Mouse (Mus musculus): ENCODE data around the gene Gramd1a.

Gene Gramd1a

DNA sequence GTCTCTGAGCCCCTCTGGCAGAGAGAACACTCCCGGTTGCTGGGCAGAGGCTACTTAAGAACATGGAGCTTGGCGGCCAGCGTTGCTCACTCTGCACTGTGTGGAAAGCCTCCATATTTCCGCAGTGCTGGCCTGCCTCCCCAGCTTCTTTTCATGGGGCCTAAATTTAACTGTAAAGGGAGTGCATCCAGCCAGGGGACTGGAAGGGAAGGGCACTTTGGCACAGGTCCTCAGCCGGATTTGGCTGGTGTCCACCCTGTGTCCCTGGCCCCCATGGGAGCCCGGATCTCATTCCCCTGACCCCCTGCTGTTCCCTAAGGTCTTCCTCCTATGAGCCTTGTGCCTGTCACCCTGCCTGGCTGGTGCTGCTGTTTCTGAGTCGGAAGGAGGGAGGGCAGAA, 37.2 kb downstream of the Gramd1a start:
- Histone ChIP-seq H3K36me3 (ENCODE audit: control insufficient read depth, insufficient read depth, low read length, poor library complexity, severe bottlenecking) (no peaks in the 10 kb centered on the region), H3K27me3 (ENCODE audit: control insufficient read depth, insufficient read depth, low read length, poor library complexity, severe bottlenecking) (no peaks in the 10 kb centered on the region)
- no peak for DNase-seq (ENCODE audit: low read depth, low spot score)

DNA sequence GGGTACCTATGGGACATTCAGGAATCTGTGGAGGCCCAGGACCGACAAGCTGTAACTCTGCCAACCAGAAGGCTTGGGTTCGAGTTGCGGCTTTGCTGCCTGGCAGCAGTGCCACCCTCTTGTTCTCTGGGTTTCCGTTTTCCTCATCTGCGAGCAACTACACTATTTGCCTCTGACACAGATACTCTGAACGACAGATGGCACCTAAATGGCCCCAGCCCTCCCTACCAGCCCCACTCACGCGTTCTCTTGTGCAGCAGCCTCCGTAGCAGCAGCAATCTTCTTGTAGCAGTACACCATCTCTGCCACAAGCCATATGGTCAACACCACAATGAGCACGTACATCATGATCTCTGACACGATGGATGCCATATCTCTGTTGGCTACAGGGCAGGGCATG, 38.2 kb downstream of the Gramd1a start:
- Histone ChIP-seq H3K27me3 (ENCODE audit: control insufficient read depth, insufficient read depth, low read length, poor library complexity, severe bottlenecking) (no peaks in the 10 kb centered on the region), H3K36me3 (ENCODE audit: control insufficient read depth, insufficient read depth, low read length, poor library complexity, severe bottlenecking) (no peaks in the 10 kb centered on the region)
- no peak for DNase-seq (ENCODE audit: low read depth, low spot score)

DNA sequence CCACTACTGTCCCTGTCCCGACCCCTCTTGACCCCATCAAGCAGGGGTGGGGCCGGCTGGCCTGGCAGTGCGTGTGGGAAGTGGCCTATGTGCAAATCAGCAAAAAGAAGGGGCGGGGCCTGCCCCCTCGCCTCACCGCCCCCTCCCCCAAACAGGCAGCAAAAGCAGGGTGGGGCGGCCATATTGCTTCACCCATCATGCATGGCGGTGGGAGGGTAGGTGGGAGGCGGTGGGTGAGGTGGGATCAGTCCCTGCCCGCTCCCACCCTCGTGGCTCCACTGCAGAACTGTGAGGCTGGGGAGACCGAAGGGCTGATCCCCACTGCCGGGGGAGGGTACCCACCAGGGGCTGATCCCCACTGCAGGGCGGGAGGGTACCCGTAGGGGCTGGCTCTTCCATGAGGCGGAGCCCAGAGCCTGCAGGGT, 39.0 kb downstream of the Gramd1a start:
- no peaks in the 10 kb centered on the region for H3K36me3 ChIP-seq (ENCODE audit: control insufficient read depth, insufficient read depth, low read length, poor library complexity, severe bottlenecking)
- H3K27me3 ChIP-seq (ENCODE audit: control insufficient read depth, insufficient read depth, low read length, poor library complexity, severe bottlenecking), result no peaks in the 10 kb centered on the region
- no peak for DNase-seq (ENCODE audit: low read depth, low spot score)

DNA sequence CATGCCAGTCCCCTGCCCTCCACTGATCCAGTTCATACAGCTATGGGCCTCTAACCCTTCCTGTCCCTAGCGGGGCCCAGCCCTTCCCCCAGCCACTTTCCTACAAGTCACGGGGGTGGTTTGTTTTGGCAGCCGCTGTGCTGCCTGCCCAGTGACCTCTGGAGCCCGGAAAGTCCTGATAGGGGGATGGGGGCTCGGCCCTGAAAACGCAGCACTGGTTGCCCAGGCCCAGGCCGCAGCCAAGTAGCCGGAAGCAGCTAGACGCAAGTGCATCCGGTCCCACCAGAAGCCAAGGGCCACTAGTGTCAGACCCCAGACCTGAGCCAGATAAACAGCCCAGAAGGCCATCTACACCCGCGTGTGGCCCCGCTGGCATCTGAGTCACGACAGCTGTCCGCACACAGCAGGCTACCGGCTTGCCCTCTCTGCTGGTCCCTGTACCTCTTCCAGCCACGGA, 40.1 kb downstream of the Gramd1a start:
- Histone ChIP-seq H3K36me3 (ENCODE audit: control insufficient read depth, insufficient read depth, low read length, poor library complexity, severe bottlenecking) (no peaks in the 10 kb centered on the region), H3K27me3 (ENCODE audit: control insufficient read depth, insufficient read depth, low read length, poor library complexity, severe bottlenecking) (no peaks in the 10 kb centered on the region)
- DNase-seq (ENCODE audit: low read depth, low spot score), result no peak

DNA sequence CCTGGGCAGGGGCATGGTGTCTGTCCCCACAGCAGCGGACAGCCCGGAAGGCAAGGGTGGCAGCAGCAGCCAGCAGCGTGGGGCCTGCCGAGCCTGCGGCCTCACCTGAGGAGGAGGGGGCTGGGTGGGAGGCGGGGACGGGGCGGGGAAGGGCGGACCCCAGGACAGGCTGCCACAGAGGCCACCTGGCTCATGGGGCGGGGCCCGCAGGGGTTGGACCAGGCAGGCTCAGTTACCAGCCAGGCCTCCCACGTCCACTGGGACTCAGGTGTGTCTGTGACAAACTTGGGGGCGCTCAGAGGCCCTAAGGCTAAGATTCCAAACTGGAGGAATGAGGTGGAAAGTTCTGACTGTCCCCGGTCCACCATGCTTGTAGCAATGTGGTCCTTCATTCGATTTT, 40.5 kb downstream of the Gramd1a start, which contains the start of gene Hpn:
Gene Hpn, minus strand, starts transcription at position 109 of the 400 bp plus-strand sequence.
- Histone ChIP-seq H3K36me3 (ENCODE audit: control insufficient read depth, insufficient read depth, low read length, poor library complexity, severe bottlenecking) (no peaks in the 10 kb centered on the region), H3K27me3 (ENCODE audit: control insufficient read depth, insufficient read depth, low read length, poor library complexity, severe bottlenecking) (no peaks in the 10 kb centered on the region)
- DNase-seq (ENCODE audit: low read depth, low spot score), result no peak

DNA sequence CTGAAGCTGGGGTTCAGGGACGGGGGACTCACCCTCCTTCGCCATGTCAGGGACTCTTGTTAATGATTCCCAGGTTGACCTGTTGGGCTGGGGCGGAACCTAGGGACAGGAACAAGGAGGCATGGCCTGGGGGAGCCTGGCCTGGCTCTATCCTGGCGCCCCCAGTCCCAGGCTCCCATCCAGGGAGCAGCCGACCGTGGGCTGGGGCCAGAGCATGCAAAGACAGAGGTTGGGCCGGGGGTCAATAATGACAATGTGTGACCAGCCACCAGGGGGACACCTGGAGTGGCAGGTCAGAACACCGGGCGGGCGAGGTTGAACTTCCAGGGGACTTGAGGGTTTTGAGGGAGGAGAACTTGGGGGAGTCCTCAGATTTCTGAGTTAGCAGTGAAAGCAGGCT, 41.0 kb downstream of the Gramd1a start:
- H3K27me3 ChIP-seq (ENCODE audit: control insufficient read depth, insufficient read depth, low read length, poor library complexity, severe bottlenecking), result no peaks in the 10 kb centered on the region
- no peaks in the 10 kb centered on the region for H3K36me3 ChIP-seq (ENCODE audit: control insufficient read depth, insufficient read depth, low read length, poor library complexity, severe bottlenecking)
- no peak for DNase-seq (ENCODE audit: low read depth, low spot score)

DNA sequence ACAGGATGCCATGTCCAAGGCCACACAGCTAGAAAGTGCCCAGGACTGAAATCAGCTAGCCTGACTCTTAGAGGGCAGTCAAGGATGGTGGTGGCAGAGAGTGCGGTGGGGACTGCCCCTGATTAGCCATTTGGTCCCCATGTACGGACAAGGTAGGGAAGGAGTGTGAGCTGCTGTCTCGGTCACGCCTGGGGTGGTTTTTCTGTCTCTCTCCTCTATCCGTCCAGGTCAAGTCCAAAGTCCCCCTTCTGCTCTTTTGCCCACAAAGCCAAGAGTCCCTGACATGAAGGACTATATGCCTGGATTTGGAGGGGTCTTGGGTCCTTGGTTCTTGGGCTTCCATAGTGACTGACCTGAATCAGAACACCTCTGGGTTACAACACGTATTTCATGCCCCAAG, 41.9 kb downstream of the Gramd1a start:
- no peaks in the 10 kb centered on the region for H3K27me3 ChIP-seq (ENCODE audit: control insufficient read depth, insufficient read depth, low read length, poor library complexity, severe bottlenecking)
- no peaks in the 10 kb centered on the region for H3K36me3 ChIP-seq (ENCODE audit: control insufficient read depth, insufficient read depth, low read length, poor library complexity, severe bottlenecking)
- no peak for DNase-seq (ENCODE audit: low read depth, low spot score)

DNA sequence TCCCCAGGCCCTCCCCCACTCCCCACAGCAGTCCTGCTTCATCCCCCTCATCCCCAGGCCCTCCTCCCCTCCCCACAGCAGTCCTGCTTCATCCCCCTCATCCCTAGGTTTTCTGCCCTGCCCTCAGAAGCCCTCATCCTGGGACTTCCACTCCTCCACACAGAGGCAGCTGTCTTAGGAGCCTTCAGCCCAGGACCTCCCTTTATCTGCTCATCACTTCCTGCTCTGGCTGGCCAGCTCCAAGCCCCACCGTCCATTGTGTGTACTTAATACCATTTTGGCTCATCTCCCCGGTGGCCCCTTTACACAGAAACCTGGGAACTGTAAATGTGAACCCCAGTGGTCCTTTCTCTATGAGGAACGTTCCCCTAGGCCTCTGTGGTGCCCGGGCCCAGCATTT, 43.7 kb downstream of the Gramd1a start:
- Histone ChIP-seq H3K27me3 (ENCODE audit: control insufficient read depth, insufficient read depth, low read length, poor library complexity, severe bottlenecking) (no peaks in the 10 kb centered on the region), H3K36me3 (ENCODE audit: control insufficient read depth, insufficient read depth, low read length, poor library complexity, severe bottlenecking) (no peaks in the 10 kb centered on the region)
- no peak for DNase-seq (ENCODE audit: low read depth, low spot score)

DNA sequence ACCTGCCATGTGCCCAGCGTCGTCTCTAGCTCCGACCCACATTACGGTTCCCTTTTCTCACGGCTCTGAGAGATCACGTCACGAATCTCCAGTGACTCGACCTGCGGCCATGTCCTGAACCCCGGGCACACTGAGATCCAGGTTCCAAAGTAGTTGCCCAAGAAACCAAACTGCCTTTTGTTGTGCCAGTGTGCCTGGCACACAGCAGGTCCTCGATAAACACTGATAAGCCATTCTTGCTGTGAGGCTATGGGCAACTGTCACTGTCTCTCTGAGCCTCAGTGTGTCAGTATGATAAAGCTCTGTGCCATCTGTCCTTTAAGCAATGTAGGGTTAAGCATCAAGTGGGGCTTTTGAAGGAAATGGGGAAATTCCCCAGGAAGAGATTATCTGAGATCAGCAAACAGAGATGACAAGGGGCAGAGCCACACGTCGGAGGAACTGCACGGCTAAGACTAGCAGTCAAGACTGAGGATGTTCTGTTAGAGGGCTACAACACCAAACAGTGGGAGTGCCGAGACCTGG, 44.8 kb downstream of the Gramd1a start:
- H3K27me3 ChIP-seq (ENCODE audit: control insufficient read depth, insufficient read depth, low read length, poor library complexity, severe bottlenecking), result no peaks in the 10 kb centered on the region
- no peaks in the 10 kb centered on the region for H3K36me3 ChIP-seq (ENCODE audit: control insufficient read depth, insufficient read depth, low read length, poor library complexity, severe bottlenecking)
- peak; percentile 57 for DNase-seq (ENCODE audit: low read depth, low spot score)

DNA sequence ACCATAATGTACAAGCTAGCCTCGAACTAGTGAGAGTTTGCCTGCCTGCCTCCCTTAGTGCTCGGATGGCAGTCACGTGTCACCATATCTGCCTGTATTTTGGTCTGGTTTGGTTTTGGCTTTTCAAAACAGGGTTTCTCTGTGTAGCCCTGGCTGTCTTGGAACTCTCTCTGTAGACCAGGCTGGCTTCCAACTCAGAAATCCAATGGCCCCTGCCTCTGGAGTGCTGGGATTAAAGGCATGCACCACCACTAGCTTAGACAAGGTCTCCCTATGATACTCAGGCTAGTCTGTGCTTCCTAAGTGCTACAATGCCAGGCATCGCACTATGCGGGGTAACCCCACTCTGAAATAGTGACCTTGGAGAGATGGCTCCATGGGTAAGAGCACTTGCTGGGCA, 45.9 kb downstream of the Gramd1a start:
- no peaks in the 10 kb centered on the region for H3K27me3 ChIP-seq (ENCODE audit: control insufficient read depth, insufficient read depth, low read length, poor library complexity, severe bottlenecking)
- no peak for DNase-seq (ENCODE audit: low read depth, low spot score)
- H3K36me3 ChIP-seq (ENCODE audit: control insufficient read depth, insufficient read depth, low read length, poor library complexity, severe bottlenecking), result no peaks in the 10 kb centered on the region

DNA sequence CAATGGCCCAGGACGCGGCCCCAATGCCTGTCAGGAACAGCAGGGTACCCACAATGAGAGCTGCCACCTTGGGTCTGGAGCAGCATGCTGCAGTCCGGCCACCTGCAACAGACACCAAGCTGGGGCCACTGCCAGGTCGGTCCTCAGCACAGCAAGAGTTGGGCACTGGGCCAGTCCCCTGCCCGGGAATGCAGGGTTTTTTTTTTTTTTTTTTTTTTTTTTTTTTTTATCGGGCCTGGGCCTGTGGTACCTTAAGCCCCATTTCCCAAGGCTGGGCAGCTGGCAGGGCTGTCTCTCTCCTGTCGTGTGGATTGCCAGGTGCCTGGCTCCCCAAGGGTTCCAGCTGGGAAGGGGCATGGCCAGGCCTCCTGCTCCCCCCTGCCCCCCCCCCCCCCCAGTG, 46.6 kb downstream of the Gramd1a start:
- no peak for DNase-seq (ENCODE audit: low read depth, low spot score)
- Histone ChIP-seq H3K27me3 (ENCODE audit: control insufficient read depth, insufficient read depth, low read length, poor library complexity, severe bottlenecking) (no peaks in the 10 kb centered on the region), H3K36me3 (ENCODE audit: control insufficient read depth, insufficient read depth, low read length, poor library complexity, severe bottlenecking) (no peaks in the 10 kb centered on the region)

DNA sequence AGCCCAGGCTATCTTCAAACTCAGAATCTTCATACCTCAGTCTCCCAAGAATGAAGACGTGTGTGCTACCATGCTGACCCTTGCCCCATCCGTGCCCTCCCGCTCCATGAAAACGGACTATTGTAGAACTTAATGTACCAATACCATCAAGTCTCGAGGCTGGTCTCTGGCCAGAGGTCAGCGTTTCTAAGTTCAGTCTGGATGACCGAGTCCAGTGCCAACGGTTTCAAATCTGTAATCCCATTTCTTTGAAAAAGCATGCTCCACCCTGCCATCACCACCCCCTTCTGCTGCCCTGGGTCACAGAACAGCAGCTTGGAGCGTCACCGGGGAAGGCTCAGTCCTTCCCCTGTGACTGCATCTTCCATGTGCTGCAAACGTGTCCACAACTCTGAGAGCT, 47.9 kb downstream of the Gramd1a start:
- H3K27me3 ChIP-seq (ENCODE audit: control insufficient read depth, insufficient read depth, low read length, poor library complexity, severe bottlenecking), result no peaks in the 10 kb centered on the region
- no peak for DNase-seq (ENCODE audit: low read depth, low spot score)
- H3K36me3 ChIP-seq (ENCODE audit: control insufficient read depth, insufficient read depth, low read length, poor library complexity, severe bottlenecking), result no peaks in the 10 kb centered on the region

DNA sequence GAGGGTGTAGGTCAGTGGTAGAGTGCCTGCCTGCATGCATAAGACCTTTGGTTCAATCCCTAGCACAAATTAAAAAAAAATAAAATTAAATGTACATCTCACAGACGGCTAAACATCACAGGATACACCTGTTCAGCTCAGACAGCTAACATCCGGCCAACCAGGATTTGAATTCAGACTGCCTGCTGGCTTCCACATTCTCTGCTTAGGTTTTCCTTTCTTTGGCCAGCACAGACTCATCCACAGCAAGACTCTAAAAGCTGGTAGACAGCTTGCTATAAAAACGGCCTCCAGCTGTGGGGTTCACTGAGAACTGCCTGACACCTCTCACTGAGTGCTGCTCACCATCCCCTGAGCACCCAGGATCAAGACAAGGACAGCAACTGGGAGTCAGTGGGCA, 49.5 kb downstream of the Gramd1a start:
- H3K36me3 ChIP-seq (ENCODE audit: control insufficient read depth, insufficient read depth, low read length, poor library complexity, severe bottlenecking), result no peaks in the 10 kb centered on the region
- H3K27me3 ChIP-seq (ENCODE audit: control insufficient read depth, insufficient read depth, low read length, poor library complexity, severe bottlenecking), result no peaks in the 10 kb centered on the region
- peak; percentile 28 for DNase-seq (ENCODE audit: low read depth, low spot score)

DNA sequence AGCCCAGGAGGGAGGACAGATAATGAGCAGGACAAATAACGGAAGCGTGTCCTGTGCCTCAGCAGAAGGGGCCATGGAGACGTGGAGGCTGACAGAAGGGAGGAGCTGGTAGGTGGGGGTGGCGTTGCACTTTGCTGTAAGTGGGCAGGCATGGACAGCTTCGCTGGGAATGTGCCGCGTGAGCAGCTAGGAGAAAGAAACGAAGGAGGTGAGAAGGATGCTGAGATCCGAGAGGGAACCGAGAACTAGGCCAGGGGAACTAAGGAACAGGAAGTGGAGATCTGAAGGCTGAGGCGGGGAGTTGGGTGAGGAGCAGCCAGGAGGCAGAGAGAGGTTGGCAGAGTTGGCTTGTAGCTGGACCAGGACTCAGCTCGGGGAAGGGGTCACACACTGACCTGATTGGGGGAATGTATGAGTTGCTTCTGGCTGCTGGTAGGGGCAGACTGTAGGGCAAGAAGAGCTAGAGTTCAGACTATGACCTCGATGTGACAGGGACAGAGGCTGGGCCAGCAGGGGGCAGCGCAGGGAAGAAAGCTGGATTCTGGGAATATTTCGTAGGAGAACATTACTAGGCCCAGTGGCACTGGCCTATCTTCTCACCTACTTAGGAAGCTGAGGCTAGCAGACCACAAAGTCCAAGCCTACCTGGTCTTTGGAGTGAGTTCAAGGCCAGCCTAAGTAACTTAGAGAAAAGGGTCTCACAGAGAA, 50.5 kb downstream of the Gramd1a start:
- Histone ChIP-seq H3K36me3 (ENCODE audit: control insufficient read depth, insufficient read depth, low read length, poor library complexity, severe bottlenecking) (no peaks in the 10 kb centered on the region), H3K27me3 (ENCODE audit: control insufficient read depth, insufficient read depth, low read length, poor library complexity, severe bottlenecking) (no peaks in the 10 kb centered on the region)
- DNase-seq (ENCODE audit: low read depth, low spot score), result peak; percentile 29

DNA sequence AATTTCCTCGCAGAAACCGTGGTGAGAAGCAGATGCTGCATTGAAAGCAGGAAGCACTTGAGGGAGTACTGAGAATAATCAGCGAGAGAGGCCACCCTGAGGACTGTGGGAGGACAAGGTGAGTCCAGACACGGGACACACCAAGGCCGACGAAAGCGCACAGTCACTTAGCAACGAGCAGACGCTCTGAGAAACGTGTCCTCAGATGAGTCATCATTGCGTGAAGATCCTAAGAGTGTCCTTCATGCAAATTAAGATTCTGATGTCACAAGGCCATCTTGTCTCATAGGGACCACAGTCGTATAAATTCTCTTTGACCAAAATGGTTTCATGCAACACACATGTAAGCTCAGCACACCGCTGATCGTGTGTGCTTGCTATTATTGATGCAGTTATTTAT, 54.9 kb downstream of the Gramd1a start:
- Histone ChIP-seq H3K36me3 (ENCODE audit: control insufficient read depth, insufficient read depth, low read length, poor library complexity, severe bottlenecking) (no peaks in the 10 kb centered on the region), H3K27me3 (ENCODE audit: control insufficient read depth, insufficient read depth, low read length, poor library complexity, severe bottlenecking) (no peaks in the 10 kb centered on the region)
- no peak for DNase-seq (ENCODE audit: low read depth, low spot score)

DNA sequence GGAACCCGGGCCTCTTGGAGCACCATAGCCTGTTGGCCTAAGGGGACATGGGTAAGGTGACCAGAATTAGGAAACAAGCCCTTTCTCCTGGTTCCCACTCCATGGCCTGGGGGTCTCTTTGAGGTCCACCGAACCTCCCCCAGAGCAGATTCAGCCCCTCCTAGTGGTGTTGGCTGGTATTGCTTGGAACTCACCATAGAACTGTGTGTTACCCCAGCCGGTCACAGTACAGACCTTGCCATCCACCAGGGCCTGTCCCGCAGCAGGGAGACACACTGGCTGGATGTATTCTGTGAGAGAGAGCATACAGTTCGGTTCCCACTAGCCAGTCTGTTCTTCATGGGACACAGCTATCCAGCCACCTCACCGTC, 56.1 kb downstream of the Gramd1a start:
- Histone ChIP-seq H3K27me3 (ENCODE audit: control insufficient read depth, insufficient read depth, low read length, poor library complexity, severe bottlenecking) (no peaks in the 10 kb centered on the region), H3K36me3 (ENCODE audit: control insufficient read depth, insufficient read depth, low read length, poor library complexity, severe bottlenecking) (no peaks in the 10 kb centered on the region)
- no peak for DNase-seq (ENCODE audit: low read depth, low spot score)

All from splenic B cell, adult 2 months (primary cell).